Mouse (Mus musculus) midbrain, embryonic 16.5 days (tissue): ENCODE measurements at regions not wholly inside any gene's neighbourhood (a gene's known extent, or its start where the extent isn't known, plus 50 kb on each side); places are given as distances from the start of the nearest gene placed in this dataset.

ENCODE experiments used
- ATAC-seq: fragments of 200-750 bp; cut with Nextera tagmentation; 2 replicates; pipeline ENCODE4 v1.8.0; 2017; ENCODE audit warnings: moderate TSS enrichment
- H3K27ac ChIP-seq: fragments of 300-500 bp; sonication (generic); 2 replicates; pipeline ENCODE4 v1.5.1; 2014; ENCODE audit warnings: mild to moderate bottlenecking, low read length, mixed read lengths
- H3K27me3 ChIP-seq: fragments of 300-500 bp; sonication (generic); 2 replicates; pipeline ENCODE4 v1.6.1; 2014; ENCODE audit warnings: low read depth, low read length, mixed read lengths; ENCODE audit not compliant: control insufficient read depth, insufficient read depth
- H3K36me3 ChIP-seq: fragments of 300-500 bp; sonication (generic); 2 replicates; pipeline ENCODE4 v1.6.1; 2014; ENCODE audit warnings: mild to moderate bottlenecking, low read length, moderate library complexity, mixed read lengths; ENCODE audit not compliant: control insufficient read depth, insufficient read depth
- H3K4me1 ChIP-seq: fragments of 300-500 bp; sonication (generic); 2 replicates; pipeline ENCODE4 v1.6.1; 2014; ENCODE audit warnings: mild to moderate bottlenecking, low read length, mixed read lengths; ENCODE audit not compliant: control insufficient read depth, insufficient read depth
- H3K4me2 ChIP-seq: fragments of 300-500 bp; sonication (generic); 2 replicates; pipeline ENCODE4 v1.6.1; 2014; ENCODE audit warnings: mild to moderate bottlenecking, low read length, mixed read lengths
- H3K4me3 ChIP-seq: fragments of 300-500 bp; sonication (generic); 2 replicates; pipeline ENCODE4 v1.5.1; 2014; ENCODE audit warnings: low read depth, mild to moderate bottlenecking, low read length, moderate library complexity, mixed read lengths
- H3K9ac ChIP-seq: fragments of 300-500 bp; sonication (generic); 2 replicates; pipeline ENCODE4 v1.6.1; 2014; ENCODE audit warnings: low read depth, low read length, mixed read lengths
- H3K9me3 ChIP-seq: fragments of 300-500 bp; sonication (generic); replicated peaks from 2 replicates; pipeline ENCODE4 v1.6.1; 2014; ENCODE audit warnings: mild to moderate bottlenecking, low read length, mixed read lengths; ENCODE audit not compliant: control insufficient read depth, poor library complexity, severe bottlenecking
- WGBS: fragments of 180-500 bp; shearing (Covaris S2); extraction: QIAGEN DNeasy Blood & Tissue Kit; methylation state at CpG from one replicate; pipeline ENCODE4 v1.1.7; 2014; 5-methylcytosine and 5-hydroxymethylcytosine counted together

DNA sequence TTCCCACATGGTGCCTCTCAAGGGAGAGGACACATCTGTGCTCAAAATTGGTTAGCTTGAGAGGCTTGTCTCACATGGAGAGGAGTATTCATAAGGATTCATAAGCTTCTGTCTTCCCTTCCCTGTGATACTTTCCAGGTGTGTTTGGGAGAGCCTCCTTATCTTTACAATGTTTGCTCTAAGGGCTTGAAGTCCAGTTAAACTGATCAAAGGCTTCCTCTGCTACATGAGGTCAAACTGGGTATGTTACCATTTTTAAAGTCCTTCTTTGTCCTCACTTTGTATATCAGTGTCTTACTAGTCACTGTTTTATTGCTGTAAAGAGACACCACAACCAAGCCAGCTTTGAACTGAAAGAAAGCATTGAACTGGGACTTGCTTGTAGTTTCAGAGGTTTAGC is 98.1 kb upstream of the Mphosph6 start:
- no peaks in the 10 kb centered on the region for H3K36me3 ChIP-seq
- H3K4me3 ChIP-seq = no peak overlapping the region
- no peak overlapping the region for H3K27ac ChIP-seq
- no peaks in the 10 kb centered on the region for H3K27me3 ChIP-seq
- H3K4me1 ChIP-seq = peaks cover 3% of the 10 kb centered on the region
- H3K4me2 ChIP-seq = no peak overlapping the region
- no peak for ATAC-seq
- no peak overlapping the region for H3K9ac ChIP-seq
- no peaks in the 10 kb centered on the region for H3K9me3 ChIP-seq

DNA sequence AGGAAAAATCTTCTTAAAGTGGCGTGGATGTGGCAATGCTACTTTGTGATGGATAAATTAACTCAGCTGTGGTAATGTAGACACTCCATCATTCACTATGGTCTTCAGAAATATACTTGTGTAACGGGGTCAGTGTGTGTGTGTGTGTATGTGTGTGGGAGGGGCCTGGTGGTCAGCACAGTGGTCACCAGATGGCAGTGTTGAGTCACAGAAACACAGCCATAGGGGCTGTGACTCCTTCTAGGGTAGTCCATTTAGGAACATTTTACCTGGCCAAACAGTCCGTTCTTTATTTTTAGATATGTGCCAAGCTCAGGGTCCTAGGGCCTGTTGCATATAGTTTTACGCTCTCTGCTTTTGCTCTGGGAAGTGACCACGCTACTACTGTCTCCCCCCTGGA is 96.3 kb upstream of the Mphosph6 start:
- ATAC-seq = no peak
- H3K27ac ChIP-seq = no peak overlapping the region
- 72% methylated on average over 5 of the region's 5 CpGs for WGBS

DNA sequence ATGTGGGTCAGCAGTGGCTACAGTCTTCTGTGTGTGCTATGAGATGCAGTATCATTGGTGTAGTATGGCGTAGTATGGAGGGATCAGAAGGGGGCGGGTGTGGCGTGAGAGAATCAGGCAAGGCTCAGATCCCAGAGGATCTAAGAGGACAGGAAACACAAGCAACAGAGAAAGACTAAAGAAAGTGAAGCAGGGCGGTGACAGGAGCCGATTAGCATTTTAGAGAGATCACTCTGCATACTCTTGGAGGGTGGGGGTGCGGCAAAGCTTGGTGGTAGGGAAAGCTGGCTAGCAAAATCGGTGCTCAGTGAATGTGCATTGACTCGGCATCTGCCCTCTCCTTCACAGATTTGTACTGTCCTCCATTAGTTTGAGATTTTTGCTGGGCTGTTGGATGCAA is 93.1 kb upstream of the Mphosph6 start:
- Histone ChIP-seq H3K4me2 (no peak overlapping the region), H3K27ac (no peak overlapping the region), H3K4me1 (no peaks in the 10 kb centered on the region; the same call in 1 of the 2 replicates), H3K27me3 (no peaks in the 10 kb centered on the region), H3K9me3 (no peaks in the 10 kb centered on the region), H3K9ac (no peak overlapping the region), H3K4me3 (no peak overlapping the region), H3K36me3 (no peaks in the 10 kb centered on the region)
- no peak for ATAC-seq
- WGBS = 37% methylated on average over 8 of the region's 8 CpGs

More for the DNA sequence above, 96.3 kb upstream of the Mphosph6 start:
- Histone ChIP-seq H3K4me3 (no peak overlapping the region), H3K9me3 (no peaks in the 10 kb centered on the region), H3K36me3 (no peaks in the 10 kb centered on the region), H3K9ac (no peak overlapping the region), H3K4me2 (no peak overlapping the region), H3K27me3 (no peaks in the 10 kb centered on the region), H3K4me1 (no peaks in the 10 kb centered on the region; the same call in none of the 2 replicates)

DNA sequence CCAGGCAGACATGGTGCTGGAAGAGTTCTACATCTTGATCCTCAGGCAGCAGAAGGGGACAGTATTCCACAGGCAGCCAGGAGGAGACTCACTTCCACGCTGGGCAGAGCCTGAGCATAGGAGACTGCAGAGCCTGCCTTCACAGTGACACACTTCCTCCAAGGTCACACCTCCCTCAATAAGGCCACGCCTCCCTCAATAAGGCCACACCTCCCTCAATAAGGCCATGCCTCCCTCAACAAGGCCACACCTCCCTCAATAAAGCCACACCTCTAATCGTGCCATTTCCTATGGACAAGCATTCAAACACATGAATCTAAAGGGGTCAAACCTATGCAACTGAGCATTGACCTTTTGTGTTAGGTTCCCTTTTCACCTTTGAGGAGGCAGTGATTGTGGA is 88.5 kb upstream of the Mphosph6 start:
- Histone ChIP-seq H3K4me3 (no peak overlapping the region), H3K9ac (no peak overlapping the region), H3K27me3 (no peaks in the 10 kb centered on the region), H3K4me1 (no peaks in the 10 kb centered on the region; the same call in 1 of the 2 replicates), H3K27ac (no peak overlapping the region), H3K4me2 (no peak overlapping the region), H3K9me3 (no peaks in the 10 kb centered on the region), H3K36me3 (no peaks in the 10 kb centered on the region)
- WGBS = 70% methylated on average over 3 of the region's 3 CpGs
- ATAC-seq = no peak

DNA sequence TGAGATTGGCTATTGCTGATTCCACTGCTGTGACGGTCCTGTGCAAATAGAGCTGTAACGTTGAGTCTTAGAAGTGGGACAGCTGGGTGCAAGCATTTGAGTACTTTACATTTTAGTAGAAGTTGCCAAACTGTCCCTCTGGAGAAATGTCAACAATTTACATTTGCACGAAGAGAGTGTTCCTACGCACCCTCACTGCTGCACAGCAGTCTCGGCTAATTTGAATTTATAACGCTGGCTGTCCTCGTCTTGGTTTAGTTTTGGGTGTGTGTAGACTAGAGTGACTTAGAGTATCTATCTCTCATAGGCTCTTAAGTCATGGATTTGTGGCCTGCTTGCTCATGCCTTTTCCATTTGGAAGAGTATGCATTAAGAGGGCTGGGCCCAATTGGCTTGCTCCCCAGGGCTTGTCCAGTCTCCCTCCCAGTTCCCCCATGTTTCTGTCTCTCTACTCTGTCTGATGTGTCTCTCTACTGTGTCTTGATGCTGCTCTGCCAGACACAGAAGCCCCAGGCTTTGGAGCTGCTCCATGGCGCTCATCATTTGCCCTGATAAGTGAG is 79.8 kb upstream of the Mphosph6 start:
- Histone ChIP-seq H3K4me2 (no peak overlapping the region), H3K9ac (no peak overlapping the region), H3K27ac (no peak overlapping the region), H3K36me3 (no peaks in the 10 kb centered on the region), H3K27me3 (no peaks in the 10 kb centered on the region), H3K9me3 (no peaks in the 10 kb centered on the region), H3K4me1 (no peaks in the 10 kb centered on the region), H3K4me3 (no peak overlapping the region)
- WGBS = 83% methylated on average over 8 of the region's 8 CpGs
- ATAC-seq = no peak

DNA sequence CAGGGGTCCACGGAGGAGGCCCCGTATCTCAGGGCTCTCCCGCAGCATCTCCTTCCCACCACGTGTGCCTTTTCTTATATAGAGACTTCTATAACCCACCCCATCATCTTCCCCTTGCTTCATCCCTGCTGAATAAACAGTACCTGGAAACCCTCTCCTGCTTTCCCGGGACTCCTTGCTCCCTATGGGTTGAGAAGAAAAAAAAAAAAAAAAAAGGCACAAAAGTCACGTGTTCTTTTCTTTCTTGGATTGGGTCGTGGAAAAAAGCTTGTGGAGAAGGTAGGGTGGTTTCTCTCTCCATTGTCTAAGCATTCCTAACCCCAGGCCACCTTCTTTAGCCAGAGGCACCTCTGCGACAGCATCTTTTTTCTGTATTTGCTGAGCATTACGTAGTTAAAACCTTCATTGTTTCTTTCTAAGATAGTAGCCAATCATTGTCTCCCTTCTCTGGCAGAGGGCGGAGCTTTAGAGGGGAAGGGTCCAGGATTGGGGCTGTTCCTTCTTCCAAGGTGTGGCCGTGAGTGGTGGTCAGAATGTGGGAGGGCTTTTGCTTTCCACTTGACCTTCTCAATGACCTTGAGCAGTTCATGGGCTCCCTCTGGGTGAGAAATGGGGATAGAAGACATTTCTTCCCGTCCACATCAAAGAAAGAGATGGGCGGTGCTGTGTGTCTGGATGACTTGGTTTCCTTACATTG is 78.7 kb upstream of the Mphosph6 start:
- Histone ChIP-seq H3K27me3 (no peaks in the 10 kb centered on the region), H3K9ac (no peak overlapping the region), H3K36me3 (no peaks in the 10 kb centered on the region), H3K9me3 (no peaks in the 10 kb centered on the region), H3K4me1 (no peaks in the 10 kb centered on the region), H3K4me2 (no peak overlapping the region), H3K27ac (no peak overlapping the region), H3K4me3 (no peak overlapping the region)
- no peak for ATAC-seq
- WGBS = 63% methylated on average over 13 of the region's 13 CpGs

DNA sequence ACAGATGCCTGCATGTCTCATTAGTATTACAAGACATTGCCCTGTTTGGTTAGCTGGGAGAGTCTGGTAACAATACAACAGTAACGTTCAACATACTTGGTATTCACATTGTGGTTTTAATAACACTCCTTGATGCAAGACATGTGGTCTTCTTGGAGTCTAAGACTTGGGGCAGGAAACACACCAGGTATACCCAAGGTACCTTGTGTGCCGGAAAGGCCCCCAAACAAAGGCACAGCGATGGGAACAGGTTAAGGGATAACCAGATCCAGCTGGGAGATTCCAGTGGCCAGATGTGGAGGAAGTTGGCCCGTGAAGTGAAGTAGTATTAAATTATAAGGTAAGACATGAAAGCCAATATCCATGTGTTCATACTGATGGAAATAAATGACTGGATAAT is 71.9 kb upstream of the Mphosph6 start:
- H3K36me3 ChIP-seq = no peaks in the 10 kb centered on the region
- 78% methylated on average over 4 of the region's 4 CpGs for WGBS
- H3K27me3 ChIP-seq = no peaks in the 10 kb centered on the region
- ATAC-seq = no peak
- no peaks in the 10 kb centered on the region for H3K4me1 ChIP-seq
- H3K4me2 ChIP-seq = no peak overlapping the region
- no peak overlapping the region for H3K9ac ChIP-seq
- no peaks in the 10 kb centered on the region for H3K9me3 ChIP-seq
- H3K4me3 ChIP-seq = no peak overlapping the region
- H3K27ac ChIP-seq = no peak overlapping the region

DNA sequence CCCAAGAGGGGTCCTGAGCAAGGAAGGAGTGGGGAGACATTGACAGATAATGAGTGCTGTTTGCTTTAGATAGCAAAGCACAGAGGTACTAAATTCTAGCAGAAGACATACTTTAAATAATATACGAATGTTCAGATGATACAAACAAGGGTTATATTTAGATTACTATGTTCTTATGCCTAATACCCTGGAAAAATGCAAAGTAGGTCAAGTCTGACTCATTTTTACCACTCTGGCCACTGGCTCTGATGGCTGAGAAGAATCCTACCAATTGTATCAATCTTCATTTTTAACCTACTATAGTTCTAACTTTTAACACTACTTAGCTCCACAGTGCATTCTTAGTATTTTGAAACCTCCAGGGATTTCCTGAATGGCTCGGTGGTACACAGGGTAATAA is 65.4 kb upstream of the Mphosph6 start:
- ATAC-seq = no peak
- H3K4me2 ChIP-seq = no peak overlapping the region
- H3K36me3 ChIP-seq = no peaks in the 10 kb centered on the region
- no peak overlapping the region for H3K9ac ChIP-seq
- H3K4me3 ChIP-seq = no peak overlapping the region
- no peak overlapping the region for H3K27ac ChIP-seq
- no peaks in the 10 kb centered on the region for H3K27me3 ChIP-seq
- peaks cover 3% of the 10 kb centered on the region; the same call in 1 of the 2 replicates for H3K4me1 ChIP-seq
- 84% methylated on average over 2 of the region's 2 CpGs for WGBS
- H3K9me3 ChIP-seq = no peaks in the 10 kb centered on the region

DNA sequence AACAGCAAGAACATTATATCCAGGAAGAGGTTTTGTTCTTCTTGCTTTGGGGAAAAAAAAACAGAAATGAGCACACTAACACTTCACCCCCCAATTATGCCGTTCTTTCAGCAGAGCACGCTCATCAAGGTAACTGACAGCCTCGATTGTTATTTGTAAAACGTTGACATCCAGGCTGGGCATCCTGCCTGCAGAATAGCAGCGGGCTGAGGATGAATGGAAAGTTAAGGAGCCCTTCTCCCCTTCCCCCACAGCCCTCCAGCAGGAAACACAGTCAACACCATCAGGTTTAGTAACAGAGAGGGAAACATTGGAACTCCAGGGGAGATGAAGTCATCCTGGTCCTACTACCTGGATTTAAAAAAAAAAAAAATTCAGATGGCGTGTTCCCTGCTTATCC is 63.3 kb upstream of the Mphosph6 start:
- Histone ChIP-seq H3K4me3 (no peak overlapping the region), H3K9ac (no peak overlapping the region), H3K27ac (no peak overlapping the region), H3K27me3 (no peaks in the 10 kb centered on the region), H3K4me2 (no peak overlapping the region), H3K4me1 (peaks cover 3% of the 10 kb centered on the region; the same call in 1 of the 2 replicates), H3K36me3 (no peaks in the 10 kb centered on the region), H3K9me3 (no peaks in the 10 kb centered on the region)
- WGBS = 28% methylated on average over 6 of the region's 6 CpGs
- ATAC-seq = no peak
